Mouse (Mus musculus): ENCODE data around the gene A4galt. TPM values are rescaled to one million over a fixed set of nuclear protein-coding genes. Genes with fewer than 3 reads are reported as not detected.

Gene A4galt
- polyA plus RNA-seq, 1 experiment from 2014 or later, result 26.5 TPM

DNA sequence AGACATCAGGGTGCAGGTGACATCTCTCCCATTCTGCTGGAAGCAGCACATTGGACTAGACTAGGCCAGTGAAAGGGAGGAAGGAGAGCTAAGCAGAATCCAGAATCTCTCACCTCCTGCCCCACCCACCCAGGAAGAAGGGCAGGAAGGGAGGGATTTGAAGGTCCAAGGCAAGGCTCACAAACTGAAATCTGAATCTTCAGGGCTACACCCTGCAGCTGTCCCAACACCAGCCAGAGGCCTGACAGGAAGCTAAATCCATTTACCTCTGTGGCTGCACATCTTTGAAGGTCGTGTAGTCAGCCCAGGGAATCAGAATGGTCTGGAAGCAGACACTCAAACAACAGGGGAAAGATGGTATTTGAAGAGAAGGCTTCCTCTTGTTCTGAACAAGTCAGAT is 13.7 kb upstream of the A4galt start:
- DNase-seq (ENCODE audit: low spot score), result no peak
- Histone ChIP-seq H3K4me2 (ENCODE audit: low read length) (no peak overlapping the region), H3K4me3 (replicated peaks; ENCODE audit: low read depth, low read length) (no peak overlapping the region), H3K9ac (ENCODE audit: low read depth, low read length) (no peak overlapping the region), H3K9me3 (replicated peaks; ENCODE audit: low read length) (no peaks in the 10 kb centered on the region), H3K27ac (no peak overlapping the region), H3K27me3 (ENCODE audit: insufficient read depth, low read length) (no peaks in the 10 kb centered on the region), H3K4me1 (replicated peaks; ENCODE audit: insufficient read depth, low read length) (no peaks in the 10 kb centered on the region), H3K36me3 (ENCODE audit: insufficient read depth, low read length) (no peaks in the 10 kb centered on the region)
- ATAC-seq (replicated peaks; ENCODE audit: low FRiP score, low read depth), result no peak
- WGBS, result 13% methylated on average over 1 of the region's 1 CpGs
- no peak for TF ChIP-seq CTCF (IDR thresholded peaks at IDR 0.05; ENCODE audit: low read depth)

DNA sequence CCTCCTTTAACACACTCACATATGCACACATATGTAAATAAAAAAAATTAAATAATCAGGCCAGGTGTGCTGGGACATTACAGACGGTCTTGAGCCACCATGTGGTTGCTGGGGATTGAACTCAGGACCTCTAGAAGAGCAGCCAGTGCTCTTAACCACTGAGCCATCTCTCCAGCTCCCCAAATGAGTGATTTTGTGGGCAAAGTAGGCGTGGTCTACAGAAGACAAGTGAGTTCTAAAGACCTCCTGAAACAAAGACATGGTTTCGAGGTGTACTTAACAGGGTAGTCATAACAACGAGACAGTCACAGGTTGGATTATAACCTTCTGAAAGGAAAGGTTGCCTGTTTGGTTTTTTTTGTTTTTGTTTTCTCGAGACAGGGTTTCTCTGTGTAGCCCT is 11.8 kb upstream of the A4galt start:
- Histone ChIP-seq H3K4me2 (ENCODE audit: low read length) (no peak overlapping the region), H3K9me3 (replicated peaks; ENCODE audit: low read length) (no peaks in the 10 kb centered on the region), H3K27ac (no peak overlapping the region), H3K9ac (ENCODE audit: low read depth, low read length) (no peak overlapping the region), H3K27me3 (ENCODE audit: insufficient read depth, low read length) (no peaks in the 10 kb centered on the region), H3K36me3 (ENCODE audit: insufficient read depth, low read length) (no peaks in the 10 kb centered on the region), H3K4me3 (replicated peaks; ENCODE audit: low read depth, low read length) (no peak overlapping the region), H3K4me1 (replicated peaks; ENCODE audit: insufficient read depth, low read length) (no peaks in the 10 kb centered on the region)
- ATAC-seq (replicated peaks; ENCODE audit: low FRiP score, low read depth) (no peak), DNase-seq (ENCODE audit: low spot score) (no peak)
- no peak for TF ChIP-seq CTCF (IDR thresholded peaks at IDR 0.05; ENCODE audit: low read depth)
- 83% methylated on average over 5 of the region's 5 CpGs for WGBS

DNA sequence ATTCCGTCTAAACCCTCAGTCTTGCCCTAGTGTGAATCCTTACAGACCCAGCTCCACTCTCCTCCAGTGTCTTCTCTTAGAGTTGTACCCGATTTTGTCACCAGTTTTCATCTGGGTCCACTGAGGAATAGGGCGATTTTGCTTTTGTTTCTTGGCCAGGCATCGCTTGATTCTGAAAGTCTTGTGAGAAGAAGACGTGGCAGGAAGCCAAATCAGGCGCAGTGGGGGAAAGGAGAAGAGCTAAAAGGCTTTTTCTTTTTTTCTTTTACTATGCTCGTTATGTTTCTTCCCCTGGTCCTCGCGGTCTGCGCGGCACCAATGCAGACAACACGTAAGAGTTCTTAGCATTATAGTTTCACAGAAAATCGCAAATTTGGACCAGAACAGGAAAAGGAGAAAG is 6.3 kb upstream of the A4galt start:
- Histone ChIP-seq H3K4me3 (replicated peaks; ENCODE audit: low read depth, low read length) (no peak overlapping the region), H3K4me1 (replicated peaks; ENCODE audit: insufficient read depth, low read length) (0 out of 2 replicates have a peak, but pooled peaks cover 7% of the 10 kb centered on the region), H3K9me3 (replicated peaks; ENCODE audit: low read length) (no peaks in the 10 kb centered on the region), H3K36me3 (ENCODE audit: insufficient read depth, low read length) (no peaks in the 10 kb centered on the region), H3K9ac (ENCODE audit: low read depth, low read length) (no peak overlapping the region), H3K4me2 (ENCODE audit: low read length) (no peak overlapping the region), H3K27ac (0 out of 2 replicates have a peak overlapping the region, but pooled peaks have one; percentile 19), H3K27me3 (ENCODE audit: insufficient read depth, low read length) (no peaks in the 10 kb centered on the region)
- ATAC-seq (replicated peaks; ENCODE audit: low FRiP score, low read depth) (no peak), DNase-seq (ENCODE audit: low spot score) (peak; percentile 57)
- TF ChIP-seq CTCF (IDR thresholded peaks at IDR 0.05; ENCODE audit: low read depth), result no peak
- 57% methylated on average over 13 of the region's 13 CpGs for WGBS

DNA sequence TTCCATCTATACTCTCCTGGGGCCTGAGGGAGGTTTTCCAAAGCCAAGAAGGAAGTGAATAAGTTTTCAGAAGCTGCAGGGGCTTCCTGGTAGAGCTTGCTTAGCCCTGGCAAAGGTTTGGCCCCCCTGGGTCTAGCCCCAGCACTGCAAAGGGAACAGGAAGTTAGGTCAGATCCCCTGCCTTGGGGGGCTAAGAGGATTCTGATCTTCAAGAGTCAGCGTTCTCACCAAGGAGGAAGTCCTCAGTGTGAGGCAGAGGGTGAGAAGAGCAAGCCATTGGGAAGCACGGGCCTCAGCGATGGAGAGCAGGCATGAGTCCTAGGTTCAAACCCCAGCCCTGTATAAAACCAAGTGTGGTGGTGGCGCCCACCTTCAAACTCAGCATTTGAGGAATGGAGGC is 4.9 kb upstream of the A4galt start:
- H3K4me1 ChIP-seq (replicated peaks; ENCODE audit: insufficient read depth, low read length), result 0 out of 2 replicates have a peak, but pooled peaks cover 7% of the 10 kb centered on the region
- no peaks in the 10 kb centered on the region for H3K27me3 ChIP-seq (ENCODE audit: insufficient read depth, low read length)
- H3K9me3 ChIP-seq (replicated peaks; ENCODE audit: low read length), result no peaks in the 10 kb centered on the region
- DNase-seq (ENCODE audit: low spot score) (no peak), ATAC-seq (replicated peaks; ENCODE audit: low FRiP score, low read depth) (no peak)
- H3K27ac ChIP-seq, result peak overlapping the region; percentile 75
- no peak overlapping the region for H3K9ac ChIP-seq (ENCODE audit: low read depth, low read length)
- H3K36me3 ChIP-seq (ENCODE audit: insufficient read depth, low read length), result no peaks in the 10 kb centered on the region
- no peak for TF ChIP-seq CTCF (IDR thresholded peaks at IDR 0.05; ENCODE audit: low read depth)
- no peak overlapping the region for H3K4me3 ChIP-seq (replicated peaks; ENCODE audit: low read depth, low read length)
- H3K4me2 ChIP-seq (ENCODE audit: low read length), result no peak overlapping the region
- 64% methylated on average over 4 of the region's 4 CpGs for WGBS

DNA sequence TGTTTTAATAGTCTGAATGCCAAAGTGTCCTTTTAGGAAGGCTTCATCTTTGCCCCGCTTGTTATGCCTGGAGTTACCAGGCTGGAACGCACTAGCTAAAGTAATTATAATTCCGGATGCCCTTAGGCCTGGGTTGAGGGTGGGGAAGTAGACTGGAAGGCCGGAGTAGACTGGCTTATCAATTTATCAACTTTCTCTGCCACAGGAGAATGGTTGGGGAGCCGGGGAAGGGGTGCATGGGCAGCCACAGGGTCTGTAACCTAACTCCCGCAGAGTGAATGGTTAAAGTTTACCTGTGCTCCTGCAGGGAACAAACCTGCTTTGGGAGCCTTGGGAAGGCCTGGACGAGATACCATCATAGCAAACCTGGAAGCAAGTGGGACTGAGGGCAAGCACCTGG is 4.4 kb upstream of the A4galt start:
- no peak overlapping the region for H3K4me2 ChIP-seq (ENCODE audit: low read length)
- ATAC-seq (replicated peaks; ENCODE audit: low FRiP score, low read depth), result no peak
- H3K4me1 ChIP-seq (replicated peaks; ENCODE audit: insufficient read depth, low read length), result 0 out of 2 replicates have a peak, but pooled peaks cover 7% of the 10 kb centered on the region
- no peaks in the 10 kb centered on the region for H3K27me3 ChIP-seq (ENCODE audit: insufficient read depth, low read length)
- no peak overlapping the region for H3K4me3 ChIP-seq (replicated peaks; ENCODE audit: low read depth, low read length)
- no peak for TF ChIP-seq CTCF (IDR thresholded peaks at IDR 0.05; ENCODE audit: low read depth)
- H3K27ac ChIP-seq, result peak overlapping the region; percentile 75
- DNase-seq (ENCODE audit: low spot score), result peak; percentile 29
- no peak overlapping the region for H3K9ac ChIP-seq (ENCODE audit: low read depth, low read length)
- H3K36me3 ChIP-seq (ENCODE audit: insufficient read depth, low read length), result no peaks in the 10 kb centered on the region
- 64% methylated on average over 7 of the region's 7 CpGs for WGBS
- H3K9me3 ChIP-seq (replicated peaks; ENCODE audit: low read length), result no peaks in the 10 kb centered on the region

DNA sequence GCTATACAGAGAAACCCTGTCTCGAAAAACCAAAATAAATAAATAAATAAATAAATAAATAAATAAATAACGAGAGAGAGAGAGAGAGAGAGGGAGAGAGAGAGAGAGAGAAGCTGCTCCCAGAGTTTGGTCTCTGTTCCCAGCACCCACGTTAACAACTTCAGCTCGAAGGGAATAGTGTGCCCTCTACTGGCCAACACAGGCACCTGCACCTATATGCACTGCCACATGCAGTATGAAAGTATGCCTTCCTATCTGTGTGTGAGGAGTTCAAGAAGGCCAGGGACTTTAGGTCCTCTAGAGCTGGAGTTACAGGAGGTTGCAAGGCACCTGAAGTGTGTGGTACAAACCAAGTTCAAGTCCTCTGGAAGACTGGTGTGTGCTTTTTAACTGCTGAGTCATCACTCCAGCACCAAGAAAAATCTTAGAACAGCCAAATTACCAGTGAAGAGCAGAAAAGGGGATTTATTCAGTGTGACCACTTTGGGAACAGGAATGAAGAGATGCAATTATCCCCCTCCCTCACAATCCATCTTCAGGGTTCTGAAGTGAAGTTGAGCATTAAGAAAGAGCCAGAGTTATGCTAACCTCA is 3.7 kb upstream of the A4galt start:
- no peak overlapping the region for H3K4me3 ChIP-seq (replicated peaks; ENCODE audit: low read depth, low read length)
- H3K27me3 ChIP-seq (ENCODE audit: insufficient read depth, low read length), result no peaks in the 10 kb centered on the region
- WGBS, result 91% methylated on average over 4 of the region's 4 CpGs
- DNase-seq (ENCODE audit: low spot score), result no peak
- H3K27ac ChIP-seq, result peak overlapping the region; percentile 75; the same call in 1 of the 2 replicates
- no peak overlapping the region for H3K9ac ChIP-seq (ENCODE audit: low read depth, low read length)
- no peak overlapping the region for H3K4me2 ChIP-seq (ENCODE audit: low read length)
- H3K36me3 ChIP-seq (ENCODE audit: insufficient read depth, low read length), result no peaks in the 10 kb centered on the region
- 0 out of 2 replicates have a peak, but pooled peaks cover 13% of the 10 kb centered on the region for H3K4me1 ChIP-seq (replicated peaks; ENCODE audit: insufficient read depth, low read length)
- ATAC-seq (replicated peaks; ENCODE audit: low FRiP score, low read depth), result no peak
- H3K9me3 ChIP-seq (replicated peaks; ENCODE audit: low read length), result no peaks in the 10 kb centered on the region
- peak; percentile 49 for TF ChIP-seq CTCF (IDR thresholded peaks at IDR 0.05; ENCODE audit: low read depth)
